Mouse (Mus musculus) embryo, embryonic 11 days (tissue): Measurements from ENCODE around the gene Il2ra.

Experiments used
- DNase-seq: peaks from one replicate; pipeline ENCODE4 v3.0.0-alpha.2; 2015

Gene Il2ra

DNA sequence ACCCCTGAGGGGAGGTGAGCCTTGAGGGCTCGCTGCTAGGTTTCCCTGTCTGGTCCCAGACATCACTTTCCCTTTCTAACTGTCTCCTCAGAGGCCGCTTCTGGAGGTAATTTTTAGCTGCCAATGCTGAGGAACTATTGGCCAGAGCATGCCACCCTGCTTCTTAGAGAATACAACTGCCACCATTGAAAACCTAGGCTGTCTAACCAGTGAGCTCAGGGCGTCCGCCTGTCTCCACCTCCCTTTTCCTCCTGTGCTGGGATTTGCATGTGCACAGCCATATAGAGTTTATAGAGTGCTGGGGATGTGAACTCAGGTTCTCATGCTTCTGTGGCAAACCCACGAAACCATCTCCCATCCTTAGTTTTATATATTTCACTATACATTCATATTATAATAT lies 11.2 kb downstream of the Il2ra start:
- DNase-seq: no peak

DNA sequence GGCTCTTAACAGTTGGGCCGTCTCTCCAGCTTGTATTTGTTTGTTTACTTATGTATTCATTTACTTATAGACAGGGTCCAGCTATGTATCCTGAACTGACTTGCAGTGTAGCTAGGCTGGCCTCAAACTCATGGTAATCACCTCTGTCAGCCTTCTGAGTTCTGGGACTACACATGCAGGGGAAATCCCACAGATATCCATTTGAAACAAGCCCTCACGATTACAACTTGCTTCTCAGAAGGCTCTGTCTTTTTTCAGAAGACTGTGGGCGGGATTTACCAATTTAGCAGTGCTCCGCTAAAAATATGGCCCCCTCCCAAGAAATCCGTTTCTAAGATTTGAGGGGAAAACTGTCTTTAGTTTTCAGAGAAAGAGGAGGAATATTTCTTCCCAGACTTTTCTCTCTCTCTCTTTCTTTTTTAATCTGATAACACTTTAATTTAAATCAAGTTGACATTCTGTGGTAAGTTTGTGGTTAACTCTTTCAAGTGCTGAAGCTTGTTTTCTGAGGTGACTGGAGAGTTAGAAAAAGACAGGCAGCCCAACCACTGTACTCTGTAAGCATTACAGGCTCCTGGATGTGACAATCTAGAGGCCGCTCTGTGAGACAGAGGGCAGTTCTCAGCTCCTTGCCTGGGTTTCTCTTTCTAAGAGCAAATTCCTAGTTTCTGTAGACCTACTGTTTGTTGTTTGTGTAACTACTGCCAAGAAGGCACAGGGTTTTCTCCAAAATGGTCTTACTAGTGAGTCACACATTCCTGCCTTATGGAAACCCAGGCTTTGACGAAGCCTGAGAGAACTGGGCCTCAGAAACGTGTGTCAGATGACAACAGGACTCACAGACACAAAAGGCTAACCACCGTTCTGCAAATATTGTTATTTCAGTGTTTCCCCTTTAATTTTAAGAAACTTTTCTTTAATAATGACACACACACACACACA lies 12.7 kb downstream of the Il2ra start:
- no peak for DNase-seq

GRCm38 (mm10) chr2:11657581-11657980 lies 15.0 kb downstream of the Il2ra start:
- no peak for DNase-seq

DNA sequence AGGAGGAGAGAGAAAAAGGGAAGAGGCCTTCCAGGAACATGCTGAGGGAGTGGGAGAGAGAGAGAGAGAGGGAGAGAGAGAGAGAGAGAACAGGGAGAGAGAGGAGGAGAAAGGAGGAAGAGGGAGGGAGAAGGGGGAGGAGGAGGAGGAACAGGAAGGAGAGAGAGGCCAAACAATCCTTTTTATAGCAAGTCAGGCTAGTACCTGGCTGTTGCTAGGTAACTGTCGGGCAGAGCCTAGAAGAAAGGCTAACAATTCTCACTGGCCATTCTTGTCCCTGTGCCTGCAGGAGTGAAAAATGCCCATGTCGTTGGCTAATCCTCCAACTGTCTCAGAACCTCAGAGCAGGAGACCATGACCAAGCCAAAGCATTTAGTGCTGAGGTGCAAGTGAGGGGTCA lies 16.7 kb downstream of the Il2ra start:
- DNase-seq: no peak

DNA sequence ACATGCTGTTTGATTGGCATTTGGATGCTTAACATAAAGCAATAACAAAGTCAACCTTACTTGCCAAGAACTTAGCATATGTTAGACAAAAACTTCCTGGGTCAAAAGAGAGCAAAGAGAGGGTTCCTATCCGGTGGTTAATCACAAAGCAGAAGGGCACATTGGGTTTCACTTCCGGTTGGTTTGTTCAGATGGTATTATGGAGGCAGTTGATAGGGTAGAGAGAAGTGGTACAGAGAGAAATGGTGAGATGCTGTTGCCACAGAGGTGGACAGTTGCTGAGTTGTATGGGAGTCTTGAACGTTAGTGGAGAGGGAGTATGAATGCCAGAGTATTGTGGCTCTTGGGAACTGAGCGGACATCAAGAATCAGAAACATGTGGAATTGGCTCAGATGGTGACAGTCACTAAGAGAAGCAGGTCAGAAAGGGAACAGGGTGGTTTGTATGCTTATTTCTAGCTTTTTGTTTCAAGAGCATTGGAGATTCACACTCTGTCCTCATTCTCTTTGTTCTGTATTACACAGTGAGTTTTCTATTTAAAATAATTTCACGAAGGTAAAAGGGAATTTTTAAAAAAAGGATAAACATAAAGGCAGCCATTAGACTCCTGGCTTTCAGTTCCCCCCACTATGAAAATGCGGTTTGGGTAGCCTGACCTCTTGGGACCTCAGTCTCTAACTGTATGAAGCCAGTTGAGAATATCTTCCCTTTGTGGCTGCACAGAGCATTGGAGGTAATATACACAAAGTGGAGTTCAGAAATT lies 19.7 kb downstream of the Il2ra start:
- no peak for DNase-seq

GRCm38 (mm10) chr2:11662907-11663230 lies 20.3 kb downstream of the Il2ra start:
- DNase-seq: no peak

DNA sequence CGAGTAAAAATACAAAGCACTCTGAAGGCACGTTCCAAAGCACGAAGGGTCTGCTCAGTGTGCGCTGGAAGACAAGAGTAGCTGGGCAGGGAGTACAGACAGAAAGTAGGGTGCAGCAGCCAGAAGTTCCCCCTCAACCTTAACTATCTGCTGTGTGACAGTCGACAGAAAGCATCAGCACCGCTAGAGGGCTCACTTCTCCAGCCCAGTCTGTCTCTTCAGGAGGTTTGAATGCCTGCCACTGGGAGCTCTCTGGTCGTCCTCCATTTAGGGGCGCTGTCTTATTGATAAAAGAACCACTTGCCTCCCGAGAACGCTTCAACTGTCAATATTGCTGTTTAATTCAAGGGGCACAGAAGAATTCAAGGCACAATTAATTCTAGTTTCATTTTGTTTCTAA lies 21.4 kb downstream of the Il2ra start:
- peak; percentile 84 for DNase-seq

- DNase-seq: peak; percentile 15
Measured at GRCm38 (mm10) chr2:11664367-11664766, 21.8 kb downstream of the Il2ra start.

DNA sequence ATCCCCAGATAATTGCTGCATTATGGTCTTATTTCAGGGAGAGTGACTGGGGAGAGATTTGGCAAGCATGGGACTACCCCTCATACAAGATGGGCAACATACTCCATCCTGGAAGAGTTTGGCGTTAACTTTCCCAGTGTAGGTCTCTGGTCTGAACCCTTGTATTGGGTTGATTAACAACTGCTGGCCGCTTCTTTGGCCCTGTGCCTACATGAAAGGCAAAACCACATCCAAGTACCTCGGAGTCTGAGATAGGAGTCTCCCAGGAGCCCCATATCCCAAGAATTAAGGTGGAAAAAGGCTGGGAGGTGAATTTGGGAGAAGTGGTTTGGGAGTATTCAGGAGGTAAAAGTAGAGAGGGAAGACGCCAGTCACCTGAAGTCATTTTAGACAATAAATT lies 22.2 kb downstream of the Il2ra start:
- no peak for DNase-seq

DNA sequence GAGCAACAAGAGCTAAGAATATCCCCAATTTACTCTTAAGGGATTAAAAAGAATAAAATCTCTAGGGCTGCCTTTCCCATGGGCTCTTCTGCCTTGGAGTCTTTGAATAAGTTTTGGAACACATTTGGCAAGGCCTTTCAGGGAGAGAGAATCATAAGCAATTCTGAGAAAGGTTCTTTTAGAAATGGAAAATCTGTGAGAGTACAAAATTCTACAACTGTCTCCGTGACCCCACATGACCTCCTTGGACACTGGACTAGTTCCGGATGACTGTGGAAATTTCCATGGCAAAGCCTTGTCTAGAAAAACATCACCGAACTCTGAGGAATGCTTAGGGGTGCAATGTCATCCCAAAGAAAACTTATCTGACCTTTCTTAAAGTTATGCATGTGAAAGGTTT lies 22.7 kb downstream of the Il2ra start:
- no peak for DNase-seq

GRCm38 (mm10) chr2:11672144-11672543 lies 29.5 kb downstream of the Il2ra start:
- DNase-seq: no peak

GRCm38 (mm10) chr2:11679626-11680025 lies 37.0 kb downstream of the Il2ra start:
- DNase-seq: no peak

GRCm38 (mm10) chr2:11682712-11683111 lies 40.1 kb downstream of the Il2ra start:
- DNase-seq: no peak

DNA sequence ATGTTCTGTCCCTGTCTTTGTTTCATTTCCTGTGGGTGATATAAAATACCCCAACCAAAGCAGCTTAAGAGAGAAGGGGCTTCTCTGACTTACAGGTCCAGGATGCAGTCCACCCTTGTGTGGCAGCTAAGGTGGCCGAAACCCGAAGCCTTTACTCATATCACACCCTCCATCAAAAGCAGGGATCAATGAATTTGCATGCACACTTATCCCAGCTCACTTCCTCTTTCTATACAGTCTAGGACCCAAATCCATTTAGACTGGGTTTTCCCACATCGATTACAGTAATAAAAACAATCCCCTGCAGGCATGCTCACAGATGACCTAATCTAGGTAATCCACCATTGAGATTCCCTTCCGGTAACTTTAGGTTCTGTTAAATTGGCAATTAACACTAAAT lies 43.9 kb downstream of the Il2ra start:
- DNase-seq: no peak

- peak; percentile 58 for DNase-seq
Measured at GRCm38 (mm10) chr2:11687436-11687835, 44.8 kb downstream of the Il2ra start.

- no peak for DNase-seq
Measured at GRCm38 (mm10) chr2:11690201-11690890, 47.7 kb downstream of the Il2ra start.

GRCm38 (mm10) chr2:11693352-11693751 lies 50.7 kb downstream of the Il2ra start:
- DNase-seq: no peak

DNA sequence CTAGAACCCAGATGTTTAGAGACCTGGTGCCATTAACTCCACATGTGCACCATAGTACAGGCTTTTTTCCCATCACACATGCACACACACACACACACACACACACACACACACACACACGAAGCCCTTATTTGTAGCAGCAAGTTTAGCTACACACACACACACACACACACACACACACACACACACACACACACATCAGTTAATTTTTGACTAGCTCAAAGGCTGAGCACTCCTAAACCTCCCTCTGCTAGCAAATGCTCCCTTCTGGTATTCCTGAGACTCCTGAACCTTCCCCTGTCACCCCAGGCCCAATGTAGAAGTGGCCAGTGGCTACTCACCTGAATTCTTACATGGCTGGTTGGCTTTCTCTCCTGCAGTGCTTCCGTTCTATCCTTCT lies 51.5 kb downstream of the Il2ra start:
- no peak for DNase-seq

DNA sequence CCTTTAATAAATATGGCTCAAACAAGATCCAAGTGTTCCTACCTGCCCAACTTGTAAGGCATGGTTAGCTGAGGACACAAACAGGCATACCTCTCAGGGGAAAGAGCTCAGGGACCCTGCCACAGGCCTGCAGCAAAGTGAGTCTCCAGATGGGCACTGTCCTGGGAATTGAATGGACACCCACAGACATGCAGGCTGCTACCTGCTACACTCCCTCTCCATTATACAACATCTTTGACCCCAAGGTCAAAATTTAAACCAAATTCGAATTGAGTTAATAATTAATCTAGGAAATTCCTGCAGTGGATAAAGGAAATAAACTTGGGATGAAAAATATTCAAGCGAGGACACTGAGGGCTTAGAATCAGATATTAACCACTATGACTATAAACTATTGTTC lies 53.3 kb downstream of the Il2ra start:
- no peak for DNase-seq

DNA sequence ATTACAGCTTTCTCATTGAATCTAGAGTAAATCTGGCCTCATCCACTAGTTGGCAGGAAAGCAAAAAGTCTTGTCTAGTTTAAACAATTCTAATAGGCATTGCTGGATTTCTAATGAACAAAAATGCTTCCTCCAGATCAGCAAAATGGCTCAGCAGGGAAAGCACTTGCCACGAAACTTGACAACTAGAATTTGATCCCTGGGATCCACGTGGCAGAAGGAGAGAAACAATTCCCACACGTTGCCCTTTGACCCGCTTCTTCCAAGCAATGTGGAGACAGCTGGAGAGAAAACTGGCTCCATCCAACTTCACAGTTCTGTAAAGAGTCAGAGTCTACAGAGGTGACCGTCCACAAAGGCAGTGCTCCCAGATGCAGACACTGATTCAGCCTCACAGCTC lies 56.4 kb downstream of the Il2ra start:
- DNase-seq: peak; percentile 11

GRCm38 (mm10) chr2:11699905-11700304 lies 57.3 kb downstream of the Il2ra start:
- no peak for DNase-seq

- DNase-seq: peak; percentile 52
Measured at GRCm38 (mm10) chr2:11705201-11706025, 62.8 kb downstream of the Il2ra start, which contains the start of gene Il15ra. TSS of gene Il15ra (plus strand) at chr2:11705290.
